Mouse (Mus musculus) splenic B cell, adult 2 months (primary cell): ENCODE measurements around the gene Axin2.

ENCODE experiments used
- DNase-seq: peaks from one replicate; pipeline ENCODE4 v3.0.0-alpha.2; 2011; ENCODE audit warnings: low read depth, low spot score
- H3K27me3 ChIP-seq: 2 replicates; pipeline ENCODE4 v1.6.1; 2012; ENCODE audit warnings: mild to moderate bottlenecking, low read length, moderate library complexity, mixed read lengths; ENCODE audit not compliant: control insufficient read depth, poor library complexity, insufficient read depth, severe bottlenecking
- H3K36me3 ChIP-seq: 2 replicates; pipeline ENCODE4 v1.6.1; 2012; ENCODE audit warnings: mild to moderate bottlenecking, low read length, moderate library complexity, mixed read lengths; ENCODE audit not compliant: control insufficient read depth, poor library complexity, insufficient read depth, severe bottlenecking

The Axin2 gene

DNA sequence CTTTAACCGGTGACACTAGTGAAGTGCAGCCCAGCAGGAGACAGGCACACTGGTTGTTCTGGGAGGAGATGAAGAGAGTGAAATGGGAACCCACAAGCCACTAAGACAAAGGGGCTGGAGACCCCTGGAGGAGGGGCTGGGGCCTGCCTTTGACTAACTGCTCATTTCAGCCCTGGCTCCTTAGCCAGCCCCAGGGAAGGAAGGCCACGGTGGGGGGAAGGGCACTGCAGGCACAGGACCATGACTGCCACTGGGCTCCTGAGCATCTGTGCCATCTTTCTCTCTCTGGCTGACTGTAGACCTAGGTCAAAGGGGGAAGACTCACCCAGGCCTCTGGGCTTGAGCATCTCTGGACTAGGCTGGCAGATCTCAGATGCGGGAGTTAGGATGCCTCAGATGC, 10.5 kb downstream of the Axin2 start:
- Histone ChIP-seq H3K27me3 (no peaks in the 10 kb centered on the region), H3K36me3 (no peaks in the 10 kb centered on the region; the same call in 1 of the 2 replicates)
- DNase-seq = no peak

DNA sequence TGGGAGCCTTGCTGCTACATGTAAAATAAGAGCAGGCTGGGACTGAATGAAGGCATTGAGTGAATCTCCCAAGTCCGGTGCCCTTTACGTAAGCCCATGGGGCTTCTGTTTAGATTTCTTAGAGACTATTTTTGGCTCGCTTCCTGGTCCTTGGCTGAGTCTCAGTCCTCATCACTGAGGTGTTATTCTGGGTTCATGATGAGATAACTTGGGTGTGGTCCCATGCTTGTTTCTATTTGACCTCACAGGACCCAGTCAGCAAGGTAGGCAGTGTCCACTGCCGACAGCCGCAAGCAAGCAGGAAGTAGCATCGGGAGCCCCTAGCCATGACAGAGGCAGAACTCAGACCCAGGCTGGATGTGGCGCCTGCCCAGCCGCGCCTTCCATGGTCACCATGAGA, 13.7 kb downstream of the Axin2 start:
- H3K36me3 ChIP-seq = no peaks in the 10 kb centered on the region; the same call in 1 of the 2 replicates
- no peak for DNase-seq
- H3K27me3 ChIP-seq = no peaks in the 10 kb centered on the region

DNA sequence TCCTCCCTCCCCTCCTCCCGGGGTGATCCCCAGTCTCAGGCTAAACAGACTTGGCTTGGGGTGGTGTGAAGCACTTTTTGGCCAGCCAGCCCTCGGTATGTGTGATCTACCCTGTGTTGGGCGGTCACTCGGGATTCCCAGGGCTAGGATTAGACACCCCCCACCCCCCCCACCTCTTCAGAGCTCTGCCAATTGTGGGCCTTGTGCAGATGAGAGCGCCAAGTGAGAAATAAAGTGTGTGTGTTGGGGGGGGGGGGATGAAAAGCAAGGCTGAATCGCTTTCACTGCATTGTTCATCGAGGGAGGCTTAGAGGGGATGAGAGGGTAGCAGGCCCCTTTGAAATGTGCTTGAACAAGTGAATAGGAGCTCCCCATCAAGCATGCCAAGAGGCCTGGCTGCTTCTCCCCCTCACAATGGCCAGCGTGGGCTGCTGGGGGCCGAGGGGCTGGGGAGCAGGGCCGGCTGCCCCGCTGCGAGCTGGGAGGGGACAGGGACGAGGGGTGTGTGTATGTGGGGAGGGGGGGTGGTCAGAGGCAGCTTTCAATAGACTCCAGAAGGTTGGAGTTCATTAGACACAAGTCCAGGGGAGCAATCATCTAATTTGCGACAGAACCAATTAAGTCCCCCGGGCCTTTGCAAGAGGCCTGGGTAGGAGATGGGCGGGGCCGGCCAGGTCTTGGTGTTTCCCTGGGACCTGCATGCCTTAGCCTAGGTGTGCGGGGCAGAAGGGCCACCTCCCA, 15.1 kb downstream of the Axin2 start:
- Histone ChIP-seq H3K36me3 (no peaks in the 10 kb centered on the region; the same call in 1 of the 2 replicates), H3K27me3 (no peaks in the 10 kb centered on the region)
- DNase-seq = no peak

DNA sequence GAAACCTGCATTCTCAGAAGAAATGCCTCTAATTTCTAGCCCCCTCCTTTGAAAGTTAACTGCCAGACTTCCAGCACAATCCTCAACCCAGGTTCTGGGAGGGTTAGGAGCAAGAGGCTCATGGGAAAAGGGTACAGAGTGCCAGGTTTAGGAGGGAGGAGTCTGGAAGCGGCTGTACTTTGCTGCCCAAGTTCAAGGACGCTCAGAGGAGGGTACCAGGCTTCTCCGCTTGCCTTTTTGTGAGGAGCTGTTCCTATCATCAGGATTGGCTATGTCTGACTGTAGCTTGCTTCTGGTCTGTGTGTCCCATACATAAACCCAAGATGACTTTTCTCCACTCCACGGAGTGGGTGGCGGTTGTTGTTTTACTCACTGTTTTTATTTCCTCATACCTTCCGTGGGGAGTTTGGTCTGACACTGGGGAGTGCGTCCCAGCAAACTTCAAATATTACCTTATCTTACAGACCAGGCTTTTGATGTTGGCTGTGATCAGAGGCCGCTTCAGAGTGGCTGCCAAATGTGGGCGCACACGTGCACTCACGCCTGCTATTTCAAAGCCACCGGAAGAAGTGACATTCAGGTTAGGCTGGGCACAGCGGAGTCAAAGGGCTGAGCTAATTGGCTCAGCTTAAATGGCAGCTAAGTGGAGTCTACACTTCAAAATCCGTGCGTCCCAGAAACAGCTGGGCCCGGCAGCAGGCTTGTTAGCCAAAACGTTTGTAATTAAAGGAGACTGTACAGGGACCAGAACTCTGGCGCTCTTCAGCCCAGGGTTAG, 16.1 kb downstream of the Axin2 start:
- DNase-seq = no peak
- no peaks in the 10 kb centered on the region; the same call in 1 of the 2 replicates for H3K36me3 ChIP-seq
- no peaks in the 10 kb centered on the region for H3K27me3 ChIP-seq

DNA sequence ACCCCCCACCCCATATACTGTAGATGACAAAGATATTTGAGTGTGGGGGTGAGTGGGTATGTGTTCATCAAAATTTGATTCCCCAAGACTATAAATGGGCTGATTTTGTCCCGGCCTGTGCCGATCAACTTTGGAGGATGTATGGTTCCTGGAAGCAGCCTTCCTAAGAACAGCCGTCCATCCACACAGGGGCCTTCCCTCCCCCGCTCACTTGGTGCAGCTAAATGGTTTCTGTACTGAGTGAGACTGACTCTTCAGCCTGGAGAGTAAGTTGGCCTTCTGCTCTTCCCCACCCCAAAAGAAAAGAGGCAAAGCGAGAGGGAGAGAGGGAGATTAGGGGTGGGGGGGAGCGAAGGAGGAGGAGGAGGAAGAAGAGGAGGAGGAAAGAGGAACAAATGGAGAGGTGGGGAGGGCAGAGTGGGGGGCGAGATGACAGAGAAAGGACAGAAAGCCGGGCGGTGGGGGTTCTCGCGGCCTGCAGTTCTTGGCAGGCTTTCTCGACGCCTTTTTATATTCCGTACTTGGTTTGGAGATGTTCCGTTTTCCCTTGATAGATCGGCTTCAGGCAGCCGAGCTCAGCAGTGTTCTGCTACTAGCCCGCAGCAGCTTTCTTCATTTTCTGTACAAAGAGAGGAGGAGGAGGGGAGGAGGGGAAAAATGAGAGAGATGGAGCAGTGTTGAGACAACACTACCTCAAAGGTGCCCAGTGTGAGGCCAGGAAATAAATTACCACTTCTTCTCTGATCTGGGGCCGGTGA, 20.7 kb downstream of the Axin2 start:
- no peak for DNase-seq
- Histone ChIP-seq H3K27me3 (no peaks in the 10 kb centered on the region), H3K36me3 (no peaks in the 10 kb centered on the region)

DNA sequence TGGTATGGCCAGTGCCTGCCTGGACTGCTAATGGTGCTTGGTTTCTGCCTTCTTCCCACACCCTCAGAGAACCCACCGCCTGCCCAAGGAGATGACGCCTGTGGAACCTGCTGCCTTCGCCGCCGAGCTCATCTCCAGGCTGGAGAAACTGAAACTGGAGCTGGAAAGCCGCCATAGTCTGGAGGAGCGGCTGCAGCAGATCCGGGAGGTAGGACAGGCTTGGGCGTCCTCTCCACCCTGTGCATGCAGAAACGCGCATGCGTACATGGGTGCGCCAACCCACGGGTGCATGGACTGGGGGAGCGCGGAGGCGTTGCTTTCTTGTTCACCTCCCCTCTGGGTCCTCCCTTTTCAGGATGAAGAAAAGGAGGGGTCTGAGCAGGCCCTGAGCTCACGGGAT, 21.7 kb downstream of the Axin2 start:
- Histone ChIP-seq H3K36me3 (no peaks in the 10 kb centered on the region), H3K27me3 (no peaks in the 10 kb centered on the region)
- DNase-seq = no peak

DNA sequence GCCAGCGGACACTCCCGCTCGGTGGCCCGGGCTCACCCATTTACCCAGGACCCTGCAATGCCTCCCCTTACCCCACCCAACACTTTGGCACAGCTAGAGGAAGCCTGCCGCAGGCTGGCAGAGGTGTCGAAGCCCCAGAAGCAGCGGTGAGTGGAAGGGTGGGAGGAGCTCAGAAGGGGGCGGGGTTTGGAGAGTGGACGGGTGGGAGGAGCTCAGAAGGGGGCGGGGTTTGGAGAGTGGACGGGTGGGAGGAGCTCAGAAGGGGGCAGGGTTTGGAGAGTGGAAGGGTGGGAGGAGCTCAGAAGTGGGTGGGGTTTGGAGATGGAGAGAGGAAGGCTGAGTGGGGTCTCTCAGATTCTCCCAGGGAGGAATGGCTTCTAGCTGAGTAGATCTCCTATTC, 23.6 kb downstream of the Axin2 start:
- no peak for DNase-seq
- Histone ChIP-seq H3K27me3 (no peaks in the 10 kb centered on the region), H3K36me3 (no peaks in the 10 kb centered on the region)

DNA sequence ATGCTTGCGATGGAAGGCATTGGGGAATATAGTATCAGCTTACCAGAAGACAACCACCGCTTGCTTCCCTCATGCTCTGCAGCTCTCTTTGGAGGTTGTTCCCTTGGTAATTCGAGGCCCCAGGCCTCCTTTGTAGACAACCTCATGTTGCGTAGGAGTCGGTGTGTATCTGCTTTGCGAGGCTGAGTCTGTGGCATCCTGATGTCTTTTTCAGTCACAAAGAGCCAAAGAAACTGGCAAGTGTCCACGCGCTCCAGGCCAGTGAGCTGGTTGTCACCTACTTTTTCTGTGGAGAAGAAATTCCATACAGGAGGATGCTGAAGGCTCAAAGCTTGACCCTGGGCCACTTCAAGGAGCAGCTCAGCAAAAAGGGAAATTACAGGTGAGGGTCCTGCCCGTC, 25.5 kb downstream of the Axin2 start:
- no peak for DNase-seq
- H3K36me3 ChIP-seq = no peaks in the 10 kb centered on the region
- no peaks in the 10 kb centered on the region for H3K27me3 ChIP-seq

DNA sequence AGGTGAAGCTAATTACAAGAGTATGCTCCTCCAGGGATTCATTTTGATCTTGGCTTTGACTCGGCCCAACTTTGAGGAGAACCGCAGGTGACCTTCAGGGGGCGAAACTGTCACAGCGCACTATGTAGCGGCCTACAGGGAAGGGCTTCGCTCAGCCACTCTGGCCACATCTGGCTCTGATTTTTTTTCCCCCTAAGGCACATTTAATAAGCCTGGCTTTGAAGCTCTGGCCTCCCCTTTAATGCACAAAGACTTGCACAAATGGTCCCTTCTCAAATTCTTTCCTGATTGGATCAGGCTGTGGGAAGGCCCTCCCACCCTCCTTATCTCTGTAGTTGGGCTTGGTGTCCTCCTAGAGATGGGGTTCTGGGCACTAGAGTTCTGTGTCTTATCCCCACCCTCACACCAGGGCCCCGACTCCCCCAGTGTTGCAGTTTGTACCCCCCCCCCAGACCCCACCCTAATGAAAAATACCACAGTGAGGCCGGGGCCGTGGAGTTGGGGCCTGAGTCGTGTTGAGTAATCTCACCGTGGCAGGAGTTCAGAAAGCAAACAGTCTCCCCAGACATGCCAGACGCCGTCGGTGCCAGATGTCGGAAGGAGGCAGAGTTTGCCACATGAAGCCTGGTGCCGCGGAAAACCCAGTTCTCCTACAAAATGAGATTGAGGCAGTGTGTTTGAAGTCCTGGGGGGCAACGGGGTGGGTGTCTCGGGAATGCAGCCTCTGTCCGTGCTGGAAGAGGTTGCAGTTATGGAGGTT, 27.5 kb downstream of the Axin2 start:
- Histone ChIP-seq H3K27me3 (no peaks in the 10 kb centered on the region), H3K36me3 (no peaks in the 10 kb centered on the region)
- DNase-seq = no peak

DNA sequence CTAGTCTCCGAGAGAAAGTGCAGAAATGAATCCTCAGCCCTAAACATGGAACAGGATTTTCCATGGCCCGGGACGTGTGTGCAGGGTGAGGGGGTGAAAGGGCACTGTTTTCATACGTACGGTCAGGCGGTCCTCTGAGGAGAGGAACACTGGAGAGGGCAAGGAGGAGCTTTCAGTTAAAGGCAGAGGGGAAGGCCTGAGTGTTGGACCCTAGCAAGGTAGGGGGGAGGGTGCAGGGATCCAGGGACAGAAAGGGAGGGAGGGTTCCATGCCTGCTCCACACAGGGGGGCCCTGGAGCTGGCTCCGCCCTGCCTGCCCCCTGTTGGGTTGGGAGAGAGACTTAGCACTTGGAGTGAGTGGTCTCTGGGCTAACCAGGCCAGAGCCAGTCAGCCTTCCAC, 28.4 kb downstream of the Axin2 start:
- DNase-seq = no peak
- H3K36me3 ChIP-seq = no peaks in the 10 kb centered on the region

DNA sequence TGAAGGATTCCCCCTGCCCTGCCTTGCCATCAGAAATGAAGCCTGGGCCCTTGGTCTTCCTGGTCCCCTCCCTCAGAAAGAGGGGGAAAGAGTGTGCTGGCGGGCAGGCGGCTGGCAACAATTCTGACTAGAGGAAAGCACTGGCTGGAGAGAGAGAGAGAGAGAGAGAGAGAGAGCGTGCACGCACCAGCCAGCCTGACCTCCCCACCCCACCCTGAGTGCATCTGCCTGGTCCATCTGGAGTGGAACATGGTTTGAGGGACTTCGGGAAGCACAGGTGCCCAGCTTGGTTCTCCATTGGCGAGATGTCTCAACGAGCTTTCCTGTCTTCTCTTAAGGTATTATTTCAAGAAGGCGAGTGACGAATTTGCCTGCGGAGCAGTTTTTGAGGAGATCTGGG, 28.8 kb downstream of the Axin2 start:
- Histone ChIP-seq H3K27me3 (no peaks in the 10 kb centered on the region), H3K36me3 (no peaks in the 10 kb centered on the region)
- no peak for DNase-seq

More for the DNA sequence above, 28.4 kb downstream of the Axin2 start:
- H3K27me3 ChIP-seq = no peaks in the 10 kb centered on the region

DNA sequence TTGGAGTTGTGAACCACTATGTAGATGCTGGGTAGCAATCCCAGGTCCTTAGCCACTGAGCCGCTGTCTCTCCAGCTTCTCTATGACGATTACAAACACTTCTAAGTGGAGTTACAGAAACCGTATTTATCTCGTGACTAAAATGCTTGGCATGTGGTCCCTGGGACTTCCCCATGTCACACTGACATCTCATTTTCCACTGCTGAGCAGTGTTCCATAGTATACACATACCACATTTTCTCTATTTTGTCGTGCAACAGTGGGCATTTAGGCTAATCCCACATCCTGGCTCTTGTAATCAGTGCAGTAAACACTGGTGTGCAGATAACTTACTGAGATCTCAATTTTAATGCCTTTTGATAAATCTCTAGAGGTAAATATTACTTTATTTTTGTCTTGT, 32.2 kb downstream of the Axin2 start:
- DNase-seq = no peak
- Histone ChIP-seq H3K27me3 (no peaks in the 10 kb centered on the region), H3K36me3 (no peaks in the 10 kb centered on the region)

DNA sequence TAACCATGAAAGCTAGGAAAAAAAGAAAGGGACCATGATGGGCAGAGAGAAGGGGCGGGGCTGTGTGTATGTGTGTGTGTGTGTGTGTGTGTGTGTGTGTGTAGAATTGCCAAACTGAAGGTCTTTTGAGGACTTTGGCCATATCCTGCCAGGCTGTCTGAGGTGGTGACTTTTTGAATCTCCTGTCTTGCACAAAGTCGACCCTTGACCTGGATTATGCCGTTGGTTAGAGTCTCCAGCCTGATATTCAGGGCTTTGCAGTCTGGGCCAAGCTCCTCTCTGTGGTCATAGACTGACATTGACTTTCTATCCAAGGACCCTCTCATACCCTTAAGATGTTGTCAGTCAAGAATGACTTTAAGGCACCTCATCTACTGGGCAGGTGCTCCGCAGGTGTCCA, 35.8 kb downstream of the Axin2 start:
- H3K27me3 ChIP-seq = no peaks in the 10 kb centered on the region
- H3K36me3 ChIP-seq = no peaks in the 10 kb centered on the region
- no peak for DNase-seq

DNA sequence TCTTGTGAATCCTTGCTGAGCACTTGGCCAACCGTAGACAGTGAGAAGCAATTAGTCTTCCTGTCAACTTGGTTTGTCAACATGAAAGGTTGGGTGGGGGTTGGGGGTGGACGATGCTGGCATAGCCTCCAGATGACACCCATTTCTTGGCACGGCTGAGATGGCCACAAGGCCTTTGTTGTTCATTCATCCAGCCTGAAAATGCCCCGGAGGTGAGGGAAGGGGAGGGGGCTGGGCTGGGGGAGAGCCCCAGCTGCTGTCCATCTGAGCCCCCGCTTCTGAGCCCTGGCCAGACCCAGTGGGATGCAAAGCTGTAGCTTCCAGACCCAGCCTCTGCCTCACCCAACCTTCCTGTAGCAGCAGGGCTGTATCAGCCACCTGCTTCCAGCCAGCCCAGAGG, 38.2 kb downstream of the Axin2 start:
- Histone ChIP-seq H3K36me3 (no peaks in the 10 kb centered on the region), H3K27me3 (no peaks in the 10 kb centered on the region)
- DNase-seq = no peak
